Mouse (Mus musculus) T-helper 2 cell (primary cell): ENCODE data around the gene Gm21954.

Experiments
- in situ Hi-C: fragments of 300-600 bp; cut with MboI, MseI; formaldehyde crosslinking; loops from one replicate; pipeline ENCODE4 v1.15.1; 2025; ENCODE audit warnings: high pct_unique_total_duplicates

Gene Gm21954

GRCm38 (mm10) chr3:55472110-55472509 is at the start of gene Gm21954:
Gm21954 (minus strand) TSS chr3:55472210.
- in situ Hi-C loops: no loop called here

- in situ Hi-C loops: loop anchor here (10.0 kb wide), 1 partner anchor 147 kb away; no protein-coding TSS in a partner anchor
Observed at GRCm38 (mm10) chr3:55521776-55522175, 49.8 kb upstream of the Gm21954 start.

- in situ Hi-C loops: loop anchor here (10.0 kb wide), 1 partner anchor 146 kb away; no protein-coding TSS in a partner anchor
Observed at GRCm38 (mm10) chr3:55520240-55521180, 48.5 kb upstream of the Gm21954 start.

GRCm38 (mm10) chr3:55517454-55518014 is 45.5 kb upstream of the Gm21954 start:
- in situ Hi-C loops: no loop called here

- in situ Hi-C loops: no loop called here
Observed at GRCm38 (mm10) chr3:55515966-55516365, 44.0 kb upstream of the Gm21954 start.

GRCm38 (mm10) chr3:55511658-55512057 is 39.6 kb upstream of the Gm21954 start:
- in situ Hi-C loops: no loop called here

- in situ Hi-C loops: no loop called here
Observed at GRCm38 (mm10) chr3:55510198-55510597, 38.2 kb upstream of the Gm21954 start.

GRCm38 (mm10) chr3:55499298-55499697 is 27.3 kb upstream of the Gm21954 start:
- in situ Hi-C loops: loop anchor here (25.0 kb wide), 1 partner anchor 1287 kb away; no protein-coding TSS in a partner anchor

GRCm38 (mm10) chr3:55496462-55496941 is 24.5 kb upstream of the Gm21954 start:
- in situ Hi-C loops: loop anchor here (25.0 kb wide), 1 partner anchor 1284 kb away; no protein-coding TSS in a partner anchor

- in situ Hi-C loops: loop anchor here (25.0 kb wide), 1 partner anchor 1284 kb away; no protein-coding TSS in a partner anchor
Observed at GRCm38 (mm10) chr3:55495866-55496265, 23.9 kb upstream of the Gm21954 start.

GRCm38 (mm10) chr3:55495231-55495630 is 23.2 kb upstream of the Gm21954 start:
- in situ Hi-C loops: loop anchor here (25.0 kb wide), 1 partner anchor 1283 kb away; no protein-coding TSS in a partner anchor

- in situ Hi-C loops: loop anchor here (25.0 kb wide), 1 partner anchor 1282 kb away; no protein-coding TSS in a partner anchor
Observed at GRCm38 (mm10) chr3:55494348-55494747, 22.3 kb upstream of the Gm21954 start.

GRCm38 (mm10) chr3:55492021-55492420 is 20.0 kb upstream of the Gm21954 start:
- in situ Hi-C loops: loop anchor here (25.0 kb wide), 1 partner anchor 1280 kb away; no protein-coding TSS in a partner anchor

GRCm38 (mm10) chr3:55489231-55489990 is 17.4 kb upstream of the Gm21954 start:
- in situ Hi-C loops: loop anchor here (25.0 kb wide), 1 partner anchor 1277 kb away; no protein-coding TSS in a partner anchor

- in situ Hi-C loops: loop anchor here (25.0 kb wide), 1 partner anchor 1271 kb away; no protein-coding TSS in a partner anchor
Observed at GRCm38 (mm10) chr3:55483328-55483727, 11.3 kb upstream of the Gm21954 start.

- in situ Hi-C loops: loop anchor here (25.0 kb wide), 1 partner anchor 1269 kb away; no protein-coding TSS in a partner anchor
Observed at GRCm38 (mm10) chr3:55481140-55481539, 9.1 kb upstream of the Gm21954 start.

GRCm38 (mm10) chr3:55479306-55479705 is 7.3 kb upstream of the Gm21954 start:
- in situ Hi-C loops: loop anchor here (25.0 kb wide), 1 partner anchor 1267 kb away; no protein-coding TSS in a partner anchor

GRCm38 (mm10) chr3:55476694-55477093 is 4.7 kb upstream of the Gm21954 start:
- in situ Hi-C loops: loop anchor here (25.0 kb wide), 1 partner anchor 1264 kb away; no protein-coding TSS in a partner anchor

- in situ Hi-C loops: no loop called here
Observed at GRCm38 (mm10) chr3:55473146-55473545, 1.1 kb upstream of the Gm21954 start.

GRCm38 (mm10) chr3:55466348-55466747 is 5.7 kb downstream of the Gm21954 start:
- in situ Hi-C loops: no loop called here

- in situ Hi-C loops: no loop called here
Observed at GRCm38 (mm10) chr3:55465785-55466184, 6.2 kb downstream of the Gm21954 start.
